8 mouse cellular contexts compared by ENCODE assay signal in the genomic region with DNA sequence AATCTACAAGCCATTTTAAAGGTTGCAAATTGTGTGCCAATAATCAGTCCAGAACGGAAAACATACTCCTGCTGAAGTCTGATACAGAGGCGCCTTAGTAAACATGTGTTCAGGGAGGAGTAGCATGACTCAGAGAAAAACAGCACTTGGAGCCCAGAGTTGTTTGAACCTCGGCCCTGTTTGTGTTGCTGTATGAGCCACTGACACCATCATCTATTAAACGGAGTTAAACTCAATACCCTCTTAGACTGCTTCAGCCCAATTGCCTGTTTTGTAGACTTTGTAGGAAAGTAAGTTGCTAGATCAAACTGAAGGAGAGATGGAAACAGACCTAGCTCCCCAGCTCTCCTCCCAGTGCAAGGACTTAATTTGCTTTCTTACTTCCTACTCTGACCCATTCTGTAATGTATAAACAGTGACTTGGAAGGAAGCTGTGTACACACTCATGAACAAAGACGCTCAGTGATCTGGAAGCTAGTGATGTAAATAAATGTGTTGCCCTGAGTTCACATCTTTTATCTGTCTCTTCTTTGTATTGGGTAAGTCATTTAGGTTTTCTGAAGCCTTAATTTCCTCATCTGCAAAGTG. TPM values are rescaled to one million over a fixed set of nuclear protein-coding genes. Genes with fewer than 3 reads are reported as not detected.
DNase-seq lines count a peak whose midpoint lies in the region; ATAC-seq and TF ChIP-seq lines count a peak whose summit lies in the region.

No protein-coding gene starts in this region.

- peak overlapping the region; percentile 97 for H3K4me3 ChIP-seq in forebrain, postnatal 0 days (ENCODE audit: low read depth, low read length)
- peak overlapping the region; percentile 86 for H3K4me3 ChIP-seq in liver, embryonic 11.5 days (ENCODE audit: low read depth, low read length)
- H3K4me3 ChIP-seq in neural tube, embryonic 14.5 days (ENCODE audit: low read depth, low read length): peak overlapping the region; percentile 96

- H3K4me1 ChIP-seq in forebrain, postnatal 0 days (ENCODE audit: insufficient read depth): 0 out of 2 replicates have a peak, but pooled peaks cover 10% of the 10 kb centered on the region
- H3K4me1 ChIP-seq in liver, embryonic 11.5 days (replicated peaks; ENCODE audit: control insufficient read depth, insufficient read depth, low read length): peaks cover 5% of the 10 kb centered on the region
- 0 out of 2 replicates have a peak, but pooled peaks cover 4% of the 10 kb centered on the region for H3K4me1 ChIP-seq in neural tube, embryonic 14.5 days (ENCODE audit: control insufficient read depth, insufficient read depth, low read length)

- H3K4me2 ChIP-seq in forebrain, postnatal 0 days (ENCODE audit: low read depth): peak overlapping the region; percentile 82
- peak overlapping the region; percentile 69 for H3K4me2 ChIP-seq in liver, embryonic 11.5 days
- H3K4me2 ChIP-seq in neural tube, embryonic 14.5 days (ENCODE audit: low read depth, low read length): peak overlapping the region; percentile 85

- ATAC-seq in forebrain, postnatal 0 days: peak; percentile 3; the same call in 1 of the 2 replicates
- peak; percentile 61 for ATAC-seq in liver, embryonic 11.5 days (replicated peaks; ENCODE audit: low FRiP score)
- ATAC-seq in neural tube, embryonic 14.5 days (ENCODE audit: low read depth): peak; percentile 4; the same call in 1 of the 2 replicates

- H3K9ac ChIP-seq in forebrain, postnatal 0 days: peak overlapping the region; percentile 98
- H3K9ac ChIP-seq in liver, embryonic 11.5 days (ENCODE audit: low read depth, low read length): peak overlapping the region; percentile 95
- peak overlapping the region; percentile 98 for H3K9ac ChIP-seq in neural tube, embryonic 14.5 days (replicated peaks; ENCODE audit: low read depth, low read length)

- H3K27me3 ChIP-seq in forebrain, postnatal 0 days (ENCODE audit: insufficient read depth, low read length): no peaks in the 10 kb centered on the region
- no peaks in the 10 kb centered on the region for H3K27me3 ChIP-seq in liver, embryonic 11.5 days (replicated peaks; ENCODE audit: control insufficient read depth, insufficient read depth, low read length)
- H3K27me3 ChIP-seq in neural tube, embryonic 14.5 days (ENCODE audit: control insufficient read depth, insufficient read depth, low read length): no peaks in the 10 kb centered on the region

- H3K36me3 ChIP-seq in forebrain, postnatal 0 days (ENCODE audit: insufficient read depth): no peaks in the 10 kb centered on the region
- no peaks in the 10 kb centered on the region for H3K36me3 ChIP-seq in liver, embryonic 11.5 days (ENCODE audit: control insufficient read depth, insufficient read depth, low read length)
- no peaks in the 10 kb centered on the region for H3K36me3 ChIP-seq in neural tube, embryonic 14.5 days (ENCODE audit: control insufficient read depth, insufficient read depth, low read length)

- peak; percentile 23 for DNase-seq in layer of hippocampus, adult 11-12 months (ENCODE audit: low spot score)
- DNase-seq in layer of hippocampus, postnatal 36 days: no peak
- peak; percentile 82 for DNase-seq in adipocyte (ENCODE audit: low spot score)
- no peak for DNase-seq in forebrain, postnatal 0 days
- no peak for DNase-seq in liver, embryonic 11.5 days (ENCODE audit: low spot score)
- no peak for DNase-seq in frontal cortex, postnatal 25 days (ENCODE audit: low spot score in 2 of 2)
- DNase-seq in layer of hippocampus, adult 9-10 months (ENCODE audit: low spot score): no peak

- H3K27ac ChIP-seq in forebrain, postnatal 0 days (ENCODE audit: low read depth, low read length): peak overlapping the region; percentile 98
- peak overlapping the region; percentile 93 for H3K27ac ChIP-seq in liver, embryonic 11.5 days (ENCODE audit: low read depth, low read length)
- H3K27ac ChIP-seq in neural tube, embryonic 14.5 days (ENCODE audit: low read depth, low read length): peak overlapping the region; percentile 99

- WGBS in forebrain, postnatal 0 days: 26% methylated on average over 5 of the region's 5 CpGs
- WGBS in liver, embryonic 11.5 days: 23% methylated on average over 5 of the region's 5 CpGs
- WGBS in neural tube, embryonic 14.5 days: 28% methylated on average over 5 of the region's 5 CpGs

- H3K9me3 ChIP-seq in forebrain, postnatal 0 days (ENCODE audit: low read length): no peaks in the 10 kb centered on the region
- H3K9me3 ChIP-seq in liver, embryonic 11.5 days (ENCODE audit: control insufficient read depth, low read length): no peaks in the 10 kb centered on the region
- H3K9me3 ChIP-seq in neural tube, embryonic 14.5 days (ENCODE audit: control insufficient read depth, low read length): no peaks in the 10 kb centered on the region

- no peak for TF ChIP-seq CTCF in forebrain, postnatal 0 days (IDR thresholded peaks at IDR 0.05; ENCODE audit: low read depth)

RNA-seq across cellular contexts. Expression of gene Ibtk, which starts 0.9 kb away (rescaled TPM):
- total RNA-seq in layer of hippocampus, postnatal 36 days (2021): 10 to 100 TPM; 23.4 to 28.0 TPM
- total RNA-seq in forebrain, postnatal 0 days (2014; rRNA removed): 22.4 and 25.6 TPM in 2 replicates
- 10.5 and 16.3 TPM in 2 replicates for polyA plus RNA-seq in forebrain, postnatal 0 days (2015; fragmentation: Nextera tagmentation; extraction: Ambion mirVana)
- 33.2 and 36.6 TPM in 2 replicates for polyA plus RNA-seq in liver, embryonic 11.5 days (2014; fragmentation: Nextera tagmentation; extraction: Ambion mirVana)
- 42.3 and 43.7 TPM in 2 replicates for polyA plus RNA-seq in neural tube, embryonic 14.5 days (2014; fragmentation: Nextera tagmentation; extraction: Ambion mirVana)

Comparison
In these comparisons a context has a peak if more than half of its experiments do, and no peak if none do; other contexts are left out.
1. DNase-seq: peak in layer of hippocampus, adult 11-12 months (single experiment) and adipocyte (single experiment); none in layer of hippocampus, postnatal 36 days (0 of 2), forebrain, postnatal 0 days (single experiment), liver, embryonic 11.5 days (single experiment), frontal cortex, postnatal 25 days (0 of 2) and layer of hippocampus, adult 9-10 months (single experiment).
2. ATAC-seq: peak in every context shown above with its lines; median percentile 61 in liver, embryonic 11.5 days; 4 in neural tube, embryonic 14.5 days; 3 in forebrain, postnatal 0 days.
3. Peak in every context shown above with its lines, with median percentiles within 50 percentile points of each other: H3K27ac ChIP-seq, H3K4me2 ChIP-seq, H3K4me3 ChIP-seq and H3K9ac ChIP-seq.